Mouse (Mus musculus) retina, postnatal 7 days (tissue): Measurements from ENCODE around the gene Fmo2.

Source experiments
- DNase-seq: peaks from one replicate; pipeline ENCODE4 v3.0.0-alpha.2; 2012; ENCODE audit warnings: low read depth, low spot score

Fmo2 gene

DNA sequence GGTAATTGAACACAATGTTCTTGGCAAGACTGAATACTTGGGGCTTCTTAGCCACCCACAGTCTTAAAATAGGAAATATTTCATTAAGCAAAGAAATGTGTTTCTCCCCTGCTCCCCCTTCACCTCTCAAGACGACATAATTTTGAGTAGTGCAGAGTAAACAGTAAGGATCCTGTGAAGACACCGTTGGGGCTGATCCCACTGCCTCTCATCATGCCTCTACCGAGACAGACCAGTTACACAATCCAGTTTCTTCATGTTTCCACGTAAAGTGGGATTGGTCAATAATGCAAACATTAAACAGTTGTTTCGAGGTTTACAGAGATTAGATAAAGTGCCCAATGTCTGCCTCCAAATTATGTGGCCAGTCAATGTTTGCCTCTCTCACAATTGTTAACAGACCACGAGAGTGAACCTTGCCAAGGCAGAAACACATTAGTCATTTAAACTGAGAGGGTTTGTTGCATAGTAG is 6.5 kb downstream of the Fmo2 start:
- DNase-seq, result no peak

DNA sequence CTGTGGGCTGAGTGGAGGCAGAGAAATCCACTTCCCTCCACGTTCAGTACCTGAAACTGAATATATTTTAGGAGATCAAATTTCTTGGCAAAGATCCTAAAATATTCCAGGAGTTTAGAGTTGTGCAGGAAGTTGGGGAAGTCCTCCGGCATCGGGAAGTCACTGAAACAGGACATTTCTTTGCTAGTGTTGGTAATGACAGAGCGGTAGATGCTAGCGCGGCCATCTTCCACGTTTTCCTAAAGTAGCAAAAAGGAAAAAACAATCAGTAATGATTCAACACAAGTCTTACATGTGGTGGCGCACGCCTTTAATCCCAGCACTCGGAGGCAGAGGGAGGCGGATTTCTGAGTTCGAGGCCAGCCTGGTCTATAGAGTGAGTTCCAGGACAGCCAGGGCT is 9.9 kb downstream of the Fmo2 start:
- DNase-seq, result no peak

GRCm38 (mm10) chr1:162887644-162888043 is 10.9 kb downstream of the Fmo2 start:
- DNase-seq, result no peak

DNA sequence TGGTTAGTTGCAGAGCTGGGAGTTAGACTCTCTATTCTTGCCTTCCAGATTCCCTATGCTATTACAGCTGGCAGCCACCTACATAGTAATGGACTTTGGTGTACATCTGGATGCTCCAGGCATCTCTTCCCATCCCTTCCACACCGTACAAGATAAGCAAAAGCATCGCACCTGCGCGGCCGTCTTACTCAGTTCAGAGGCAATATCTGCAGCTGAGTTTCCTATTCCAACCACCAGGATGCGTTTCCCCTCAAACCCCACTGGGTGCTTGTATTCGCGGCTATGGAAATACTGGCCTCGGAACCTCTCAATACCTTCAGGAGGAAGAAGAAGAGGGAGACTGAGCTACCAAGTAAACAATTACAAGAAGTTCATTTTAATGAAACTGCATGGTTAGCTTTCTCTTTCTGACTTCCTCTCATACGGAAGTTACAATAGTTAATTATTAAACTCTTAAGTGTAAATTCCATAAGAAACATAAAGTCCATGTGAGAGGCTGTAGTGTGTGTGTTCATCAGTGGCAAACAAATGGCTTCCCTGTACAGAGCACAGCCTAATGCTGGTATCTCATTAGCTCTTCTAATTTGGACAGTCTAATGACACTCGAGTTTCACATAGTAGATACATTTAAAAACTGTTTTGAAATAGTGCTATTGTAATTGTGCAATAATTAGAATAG is 12.2 kb downstream of the Fmo2 start:
- no peak for DNase-seq

GRCm38 (mm10) chr1:162882681-162883080 is 15.8 kb downstream of the Fmo2 start:
- no peak for DNase-seq

DNA sequence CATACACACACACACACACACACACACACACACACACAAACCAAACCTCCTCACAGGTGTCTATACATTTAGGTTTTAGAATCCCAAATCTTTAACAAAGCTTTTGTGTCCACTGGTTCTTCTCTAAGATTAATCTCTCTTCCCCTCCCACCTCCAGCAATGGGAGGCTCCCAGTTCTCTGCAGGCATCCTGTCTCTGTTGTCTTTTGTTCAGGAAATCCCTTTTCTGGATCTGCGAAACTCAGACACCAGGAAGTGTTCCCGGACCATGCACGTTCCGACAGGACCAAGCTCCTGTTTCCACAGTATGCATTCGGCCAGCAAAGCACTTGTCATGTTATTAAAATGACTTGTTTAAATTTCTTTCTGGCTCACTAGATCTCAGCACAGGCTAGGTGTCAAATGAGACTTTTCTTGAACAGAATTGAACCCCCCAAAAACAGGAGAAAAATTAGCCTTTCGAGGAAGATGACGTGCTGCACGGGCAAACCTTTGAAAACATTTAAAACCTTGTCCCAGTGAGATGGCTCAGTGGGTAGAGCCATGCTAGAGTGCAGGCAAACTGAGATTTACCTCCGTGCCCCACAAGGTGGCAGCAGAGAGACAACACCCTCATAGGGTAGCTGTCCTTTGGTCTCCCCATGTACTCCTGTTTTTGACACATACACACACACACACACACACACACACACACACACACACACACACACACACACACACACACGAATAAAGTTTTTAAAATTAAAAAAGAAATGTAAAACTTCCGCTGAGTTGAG is 18.7 kb downstream of the Fmo2 start:
- DNase-seq, result no peak

DNA sequence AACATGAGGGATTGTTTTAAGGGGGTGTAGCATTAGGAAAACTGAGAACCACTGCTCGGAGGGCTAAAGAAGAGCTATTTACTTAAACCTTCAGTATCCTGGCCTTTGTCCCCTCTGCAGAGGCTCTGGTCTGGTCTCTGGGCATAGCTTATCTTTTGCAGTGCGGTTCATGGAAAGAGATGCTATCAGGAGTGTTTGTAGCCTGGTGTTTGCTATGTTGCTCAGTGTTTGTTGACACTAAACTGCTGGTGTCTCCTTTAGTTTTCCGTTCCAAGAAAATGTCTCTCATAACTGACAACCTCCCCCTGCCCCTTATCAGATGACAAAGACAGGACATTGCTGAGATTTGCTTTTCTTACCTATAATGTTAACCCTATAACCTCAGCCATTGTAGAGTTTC is 23.4 kb downstream of the Fmo2 start:
- DNase-seq, result no peak

- DNase-seq, result no peak
These were observed 26.7 kb downstream of the Fmo2 start for GRCm38 (mm10) chr1:162871701-162872311.

GRCm38 (mm10) chr1:162870978-162871377 is 27.5 kb downstream of the Fmo2 start:
- DNase-seq, result no peak

DNA sequence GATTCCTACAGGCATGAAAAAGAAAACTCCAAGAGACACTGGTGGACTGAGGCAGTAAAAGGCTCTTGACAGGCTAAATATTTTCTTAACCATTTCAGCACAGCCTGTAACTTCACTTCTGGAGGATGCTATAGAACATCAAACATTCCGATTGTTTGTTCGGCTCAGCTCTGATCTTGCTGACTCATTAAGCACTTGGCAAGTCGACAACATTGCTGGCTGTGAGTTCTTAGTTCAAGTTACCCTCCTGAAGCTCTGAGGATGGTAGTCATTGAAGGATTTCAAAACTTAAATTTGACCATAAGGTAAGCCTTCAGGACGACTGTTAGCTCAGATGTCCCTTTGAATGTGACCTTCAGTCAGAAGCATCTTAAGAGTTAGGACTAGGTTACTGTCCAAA is 31.1 kb downstream of the Fmo2 start:
- DNase-seq, result no peak

- DNase-seq, result no peak
These were observed 32.2 kb downstream of the Fmo2 start, which contains the start of gene Fmo1 for GRCm38 (mm10) chr1:162866280-162866681. TSS of gene Fmo1 (minus strand) at chr1:162866610.

DNA sequence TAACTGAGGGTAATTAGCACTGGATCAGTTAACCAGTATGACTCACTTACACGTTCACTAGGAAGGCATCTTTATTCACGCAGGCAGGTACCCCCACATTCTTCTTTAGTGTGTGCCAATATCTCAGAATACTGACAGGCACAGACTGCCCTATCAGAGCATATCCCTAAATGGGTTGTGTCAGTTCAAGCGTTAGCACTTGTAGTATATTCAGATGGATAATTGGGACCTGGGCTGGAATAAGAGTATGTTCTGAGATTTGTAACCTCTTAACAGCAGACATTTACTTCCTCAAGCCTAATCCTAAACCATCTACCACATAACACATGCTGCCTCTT is 33.1 kb downstream of the Fmo2 start:
- no peak for DNase-seq

DNA sequence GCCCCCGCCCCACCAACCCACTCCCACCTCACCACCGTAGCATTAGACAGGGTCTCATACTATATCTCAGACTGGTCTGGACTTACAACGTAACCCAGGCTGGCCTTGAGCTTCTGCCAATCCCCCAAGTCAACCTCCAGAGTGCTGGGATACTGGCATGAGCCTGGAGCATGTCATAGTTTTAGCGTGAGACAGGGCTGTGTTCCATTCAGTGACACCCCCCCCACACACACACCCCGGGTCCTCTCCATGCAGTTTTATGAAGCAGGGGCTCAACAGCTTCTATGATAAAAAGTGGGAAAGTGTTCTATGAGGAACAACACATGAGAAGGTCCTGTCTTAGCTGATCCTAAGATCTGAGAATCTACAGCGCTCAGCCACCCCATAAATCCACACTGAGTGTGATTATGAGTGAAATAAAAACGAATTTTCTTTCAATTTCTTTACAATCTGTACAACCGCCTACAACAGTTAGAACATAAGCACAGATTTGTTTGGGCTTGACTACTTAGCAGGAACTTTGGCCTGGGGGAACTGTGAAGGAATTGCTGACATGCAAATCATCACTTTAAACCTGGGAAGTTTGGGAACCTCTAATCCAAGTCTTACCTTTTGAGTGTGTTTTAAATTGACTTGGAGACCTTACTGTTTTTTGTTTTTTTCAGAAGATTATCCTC is 33.6 kb downstream of the Fmo2 start:
- DNase-seq, result no peak

DNA sequence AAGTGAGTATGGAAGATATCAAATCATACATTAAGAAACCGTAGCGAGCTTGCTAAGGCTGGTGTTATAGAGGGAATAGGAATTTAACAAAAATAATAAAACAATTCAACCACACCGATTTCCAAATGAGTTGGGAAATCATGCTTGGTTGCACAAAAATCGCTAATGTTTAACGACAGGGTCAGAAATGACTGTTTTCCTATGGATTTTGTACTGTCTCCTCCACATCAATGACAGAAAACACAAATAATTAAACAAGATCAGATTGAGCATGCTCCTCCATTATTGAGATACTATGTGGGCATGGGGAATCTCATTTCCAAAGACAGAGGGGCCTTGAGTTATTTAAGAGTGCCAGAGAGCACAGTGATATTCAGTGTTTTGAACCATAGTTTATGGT is 34.2 kb downstream of the Fmo2 start:
- DNase-seq, result no peak

- no peak for DNase-seq
These were observed 34.9 kb downstream of the Fmo2 start for GRCm38 (mm10) chr1:162863579-162863978.

DNA sequence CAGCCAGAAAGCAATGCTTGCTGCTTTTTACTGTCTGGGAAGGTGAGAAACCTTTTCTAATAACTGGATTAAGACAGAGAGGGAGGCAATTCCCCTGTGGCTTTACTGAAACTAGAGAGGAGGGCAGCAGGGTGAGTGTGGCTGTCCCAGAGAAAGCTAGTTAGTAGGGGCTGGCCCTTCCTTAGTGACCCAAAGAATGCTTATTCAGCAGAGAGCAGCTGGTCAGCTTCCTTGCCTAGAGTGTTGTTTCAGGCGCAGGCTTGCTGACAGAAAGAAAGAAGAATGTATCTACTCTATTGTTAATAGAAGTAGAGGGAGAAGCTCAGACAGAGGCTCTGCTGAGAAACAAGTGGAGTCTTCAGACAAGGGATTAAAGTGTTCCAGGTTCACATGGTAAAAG is 36.2 kb downstream of the Fmo2 start:
- no peak for DNase-seq

DNA sequence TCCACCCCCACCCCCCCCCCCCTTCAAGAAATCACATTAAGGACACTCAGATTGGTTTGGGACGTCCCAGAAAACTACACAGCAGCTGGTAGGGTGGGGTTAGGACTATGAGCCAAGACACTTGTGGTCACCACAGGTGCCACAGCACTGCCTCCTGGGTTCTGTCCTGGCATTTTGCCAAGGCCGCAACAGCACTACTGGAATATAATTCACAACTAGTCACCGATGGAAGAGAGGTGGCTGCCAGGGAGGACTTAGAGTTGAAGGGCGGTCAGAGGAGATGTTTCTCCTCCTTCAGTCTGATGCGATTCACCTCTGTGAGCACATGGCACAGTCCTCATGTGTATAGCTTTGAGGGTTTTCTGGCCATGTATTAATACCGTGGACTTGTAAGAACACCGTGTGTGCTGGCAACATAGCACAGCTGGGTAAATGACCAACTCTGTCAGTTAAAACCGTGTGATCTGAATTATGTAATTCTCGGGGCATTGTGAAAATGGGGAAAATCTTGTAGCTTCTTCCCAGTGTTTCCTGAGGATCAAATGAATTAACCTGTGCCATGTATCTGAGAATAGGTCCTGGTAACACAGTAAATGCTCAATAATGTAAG is 38.4 kb downstream of the Fmo2 start:
- no peak for DNase-seq

GRCm38 (mm10) chr1:162859545-162859976 is 39.0 kb downstream of the Fmo2 start:
- DNase-seq, result no peak

DNA sequence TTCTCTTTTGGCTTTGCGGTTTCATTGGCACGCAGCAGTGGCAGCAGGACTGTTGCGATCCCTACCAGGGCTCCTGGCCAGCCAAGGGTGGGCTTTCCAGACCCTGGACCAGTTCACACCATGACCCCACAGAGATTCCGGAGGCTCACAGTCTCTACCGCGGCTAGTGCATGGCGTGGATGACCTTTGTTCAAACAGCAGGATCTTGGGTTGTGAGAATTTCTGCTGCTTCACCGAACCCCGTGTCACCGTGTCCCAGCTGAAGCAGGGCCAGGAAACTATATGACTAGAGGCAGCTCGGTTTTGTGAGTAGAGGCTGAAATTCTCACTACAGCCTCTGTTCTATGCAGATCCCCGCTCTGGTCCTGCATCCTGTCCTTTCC is 39.8 kb downstream of the Fmo2 start:
- no peak for DNase-seq

DNA sequence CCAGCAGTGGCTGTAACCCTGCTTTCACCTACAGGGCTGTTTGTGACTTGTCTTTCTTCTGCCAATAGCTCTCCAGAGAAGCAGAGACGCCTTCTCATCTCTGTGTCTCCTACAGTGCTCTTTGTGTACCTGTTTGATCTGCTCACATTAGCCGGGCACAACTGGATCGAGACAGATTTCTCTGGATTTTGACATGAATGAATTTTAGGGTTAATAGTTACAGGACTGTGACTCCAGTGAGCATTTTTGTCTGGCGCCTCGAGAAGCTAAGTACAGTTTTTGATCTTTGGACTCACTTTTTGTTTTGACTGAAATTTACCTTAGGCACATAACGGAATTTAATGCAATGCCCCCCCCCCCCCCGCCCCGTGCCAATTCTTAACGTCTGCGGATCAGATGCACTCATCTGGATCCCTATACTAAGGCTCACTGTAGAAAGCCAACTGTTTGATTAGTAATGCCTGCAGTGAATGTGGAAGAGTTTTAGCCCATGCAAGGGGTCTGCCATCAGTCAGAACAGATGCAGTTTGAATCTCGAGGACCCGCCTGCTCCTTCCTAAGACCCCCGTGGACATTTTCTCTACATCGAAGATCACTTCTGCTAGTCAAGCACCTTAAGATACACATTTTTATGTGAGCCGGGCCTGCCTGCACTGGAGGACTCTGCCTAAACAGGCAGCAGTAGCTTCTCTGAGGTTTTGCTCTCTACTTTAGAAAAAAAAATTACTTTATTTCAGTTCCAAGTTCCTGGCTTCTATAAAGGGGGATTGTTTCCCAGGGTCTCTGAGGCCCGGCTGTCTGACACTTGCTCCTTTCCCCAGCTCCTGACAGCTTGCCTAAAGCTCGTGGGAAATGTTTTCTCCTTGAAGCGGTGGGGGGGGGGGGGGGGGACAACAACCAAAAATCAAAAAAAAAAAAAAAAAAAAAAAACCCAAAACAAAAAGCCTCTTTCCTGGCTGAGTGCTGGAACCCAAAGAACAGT is 40.5 kb downstream of the Fmo2 start:
- no peak for DNase-seq
